Comparison of ENCODE assay signal across 10 mouse cellular contexts in genomic region chr5:115509790-115510689, GRCm38 (mm10). TPM values are rescaled to one million over a fixed set of nuclear protein-coding genes. Genes with fewer than 3 reads are reported as not detected.
DNase-seq lines count a peak whose midpoint lies in the region; ATAC-seq lines count a peak whose summit lies in the region.
"Had no signal": no experiment of that assay in that cellular context is flagged by ENCODE, and none has a peak within 500 bp of the region (broad histone marks: within the 10 kb centered on the region; RNA-seq: fewer than 3 reads in every experiment).

No protein-coding gene starts in this region.

- 62% methylated on average over 15 of the region's 15 CpGs for WGBS in lung, embryonic 16.5 days
- 58% methylated on average over 15 of the region's 15 CpGs for WGBS in forebrain, embryonic 14.5 days
- 71% methylated on average over 15 of the region's 15 CpGs for WGBS in limb, embryonic 13.5 days
- 62% methylated on average over 15 of the region's 15 CpGs for WGBS in neural tube, embryonic 15.5 days

- no peak for DNase-seq in lung, postnatal 14 days
- DNase-seq in forebrain, embryonic 14.5 days (ENCODE audit: low spot score) = no peak
- no peak for DNase-seq in urinary bladder, postnatal 14 days (ENCODE audit: low spot score)
- DNase-seq in natural killer cell, adult 2 months (ENCODE audit: low spot score in 2 of 2) = no peak
- no peak for DNase-seq in adrenal gland, postnatal 10 days

- H3K4me1 ChIP-seq in lung, embryonic 16.5 days (replicated peaks; ENCODE audit: control insufficient read depth, insufficient read depth, low read length) = peaks cover 47% of the 10 kb centered on the region
- H3K4me1 ChIP-seq in forebrain, embryonic 14.5 days (ENCODE audit: control insufficient read depth, insufficient read depth, low read length) = peaks cover 35% of the 10 kb centered on the region
- peaks cover 64% of the 10 kb centered on the region for H3K4me1 ChIP-seq in limb, embryonic 13.5 days
- H3K4me1 ChIP-seq in neural tube, embryonic 15.5 days = peaks cover 49% of the 10 kb centered on the region

- no peaks in the 10 kb centered on the region for H3K27me3 ChIP-seq in lung, embryonic 16.5 days (ENCODE audit: control insufficient read depth, insufficient read depth, low read depth, low read length)
- no peaks in the 10 kb centered on the region for H3K27me3 ChIP-seq in forebrain, embryonic 14.5 days (replicated peaks; ENCODE audit: control insufficient read depth, insufficient read depth, low read length)
- H3K27me3 ChIP-seq in limb, embryonic 13.5 days = no peaks in the 10 kb centered on the region
- no peaks in the 10 kb centered on the region for H3K27me3 ChIP-seq in neural tube, embryonic 15.5 days (replicated peaks)

- H3K9ac ChIP-seq in lung, embryonic 16.5 days (ENCODE audit: low read length) = peak overlapping the region; percentile 2
- no peak overlapping the region for H3K9ac ChIP-seq in forebrain, embryonic 14.5 days (ENCODE audit: low read length)
- H3K9ac ChIP-seq in limb, embryonic 13.5 days = peak overlapping the region; percentile 96
- H3K9ac ChIP-seq in neural tube, embryonic 15.5 days (replicated peaks) = peak overlapping the region; percentile 4; the same call in 1 of the 2 replicates

- H3K4me2 ChIP-seq in lung, embryonic 16.5 days (ENCODE audit: low read depth, low read length) = peak overlapping the region; percentile 93
- H3K4me2 ChIP-seq in forebrain, embryonic 14.5 days (ENCODE audit: low read length) = peak overlapping the region; percentile 82; the same call in 1 of the 2 replicates
- H3K4me2 ChIP-seq in limb, embryonic 13.5 days (replicated peaks) = peak overlapping the region; percentile 79
- peak overlapping the region; percentile 87 for H3K4me2 ChIP-seq in neural tube, embryonic 15.5 days

- ATAC-seq in lung, embryonic 16.5 days (ENCODE audit: low read depth) = no peak
- ATAC-seq in forebrain, embryonic 14.5 days = no peak
- no peak for ATAC-seq in limb, embryonic 13.5 days (ENCODE audit: low FRiP score, low read depth)
- no peak for ATAC-seq in neural tube, embryonic 15.5 days (ENCODE audit: low FRiP score)

- H3K36me3 ChIP-seq in lung, embryonic 16.5 days (ENCODE audit: control insufficient read depth, insufficient read depth, low read length) = no peaks in the 10 kb centered on the region
- H3K36me3 ChIP-seq in forebrain, embryonic 14.5 days (ENCODE audit: control insufficient read depth, insufficient read depth, low read length) = no peaks in the 10 kb centered on the region
- H3K36me3 ChIP-seq in limb, embryonic 13.5 days = peaks cover 11% of the 10 kb centered on the region; the same call in 1 of the 2 replicates
- no peaks in the 10 kb centered on the region for H3K36me3 ChIP-seq in neural tube, embryonic 15.5 days

- H3K27ac ChIP-seq in lung, embryonic 16.5 days (ENCODE audit: low read length) = peak overlapping the region; percentile 79
- peak overlapping the region; percentile 1; the same call in 1 of the 2 replicates for H3K27ac ChIP-seq in forebrain, embryonic 14.5 days (ENCODE audit: low read depth, low read length)
- H3K27ac ChIP-seq in limb, embryonic 13.5 days = peak overlapping the region; percentile 59
- peak overlapping the region; percentile 49 for H3K27ac ChIP-seq in neural tube, embryonic 15.5 days (replicated peaks)

- peak overlapping the region; percentile 94 for H3K4me3 ChIP-seq in lung, embryonic 16.5 days (ENCODE audit: low read length)
- H3K4me3 ChIP-seq in forebrain, embryonic 14.5 days (ENCODE audit: low read depth, low read length) = no peak overlapping the region
- H3K4me3 ChIP-seq in limb, embryonic 13.5 days = peak overlapping the region; percentile 93
- H3K4me3 ChIP-seq in neural tube, embryonic 15.5 days (replicated peaks) = 0 out of 2 replicates have a peak overlapping the region, but pooled peaks have one; percentile 0

- H3K9me3 ChIP-seq in lung, embryonic 16.5 days (ENCODE audit: control insufficient read depth, low read length) = no peaks in the 10 kb centered on the region
- no peaks in the 10 kb centered on the region for H3K9me3 ChIP-seq in forebrain, embryonic 14.5 days (replicated peaks; ENCODE audit: control insufficient read depth, low read length)
- H3K9me3 ChIP-seq in limb, embryonic 13.5 days = no peaks in the 10 kb centered on the region
- H3K9me3 ChIP-seq in neural tube, embryonic 15.5 days (replicated peaks) = no peaks in the 10 kb centered on the region

RNA-seq across cellular contexts. Expression of gene Pxn, which starts 3.6 kb away (rescaled TPM):
- polyA plus RNA-seq in lung, embryonic 16.5 days (2015; fragmentation: Nextera tagmentation; extraction: Ambion mirVana) = 70.1 and 74.4 TPM in 2 replicates
- 7.5 and 9.8 TPM in 2 replicates for polyA plus RNA-seq in forebrain, embryonic 14.5 days (2014; fragmentation: Nextera tagmentation; extraction: Ambion mirVana)
- polyA plus RNA-seq in limb, embryonic 13.5 days (2015; fragmentation: Nextera tagmentation; extraction: Ambion mirVana) = 46.9 and 54.0 TPM in 2 replicates
- 21.3 and 28.2 TPM in 2 replicates for polyA plus RNA-seq in neural tube, embryonic 15.5 days (2015; fragmentation: Nextera tagmentation; extraction: Ambion mirVana)
- total RNA-seq in adrenal gland, postnatal 10 days (2021) = 10 to 100 TPM; 55.1 to 72.4 TPM

RNA-seq across cellular contexts. Expression of gene Sirt4, which starts 25.5 kb away (rescaled TPM):
- polyA plus RNA-seq in lung, embryonic 16.5 days (2015; fragmentation: Nextera tagmentation; extraction: Ambion mirVana) = 28.1 and 31.4 TPM in 2 replicates
- 19.5 and 24.3 TPM in 2 replicates for polyA plus RNA-seq in forebrain, embryonic 14.5 days (2014; fragmentation: Nextera tagmentation; extraction: Ambion mirVana)
- 25.8 and 27.5 TPM in 2 replicates for polyA plus RNA-seq in limb, embryonic 13.5 days (2015; fragmentation: Nextera tagmentation; extraction: Ambion mirVana)
- 31.0 and 37.1 TPM in 2 replicates for polyA plus RNA-seq in neural tube, embryonic 15.5 days (2015; fragmentation: Nextera tagmentation; extraction: Ambion mirVana)
- total RNA-seq in adrenal gland, postnatal 10 days (2021) = 10 to 100 TPM; 15.8 to 31.4 TPM

RNA-seq across cellular contexts. Expression of gene Pla2g1b, which starts 44.0 kb away (rescaled TPM):
- polyA plus RNA-seq in lung, embryonic 16.5 days (2015; fragmentation: Nextera tagmentation; extraction: Ambion mirVana) = 9.7 and 9.8 TPM in 2 replicates
- not detected in 2 replicates for polyA plus RNA-seq in forebrain, embryonic 14.5 days (2014; fragmentation: Nextera tagmentation; extraction: Ambion mirVana)
- not detected in 2 replicates for polyA plus RNA-seq in limb, embryonic 13.5 days (2015; fragmentation: Nextera tagmentation; extraction: Ambion mirVana)
- polyA plus RNA-seq in neural tube, embryonic 15.5 days (2015; fragmentation: Nextera tagmentation; extraction: Ambion mirVana) = 0.81 and 1.1 TPM in 2 replicates
- total RNA-seq in adrenal gland, postnatal 10 days (2021) = not detected
- total RNA-seq: adrenal gland, adult 18-20 months; layer of hippocampus, postnatal 36 days had no signal

RNA-seq across cellular contexts. Expression of gene Rplp0, which starts 49.2 kb away (rescaled TPM):
- polyA plus RNA-seq in lung, embryonic 16.5 days (2015; fragmentation: Nextera tagmentation; extraction: Ambion mirVana) = 1,507 and 1,565 TPM in 2 replicates
- polyA plus RNA-seq in forebrain, embryonic 14.5 days (2014; fragmentation: Nextera tagmentation; extraction: Ambion mirVana) = 1,112 and 1,434 TPM in 2 replicates
- polyA plus RNA-seq in limb, embryonic 13.5 days (2015; fragmentation: Nextera tagmentation; extraction: Ambion mirVana) = 1,446 and 1,459 TPM in 2 replicates
- polyA plus RNA-seq in neural tube, embryonic 15.5 days (2015; fragmentation: Nextera tagmentation; extraction: Ambion mirVana) = 785 and 1,036 TPM in 2 replicates
- 100 to 1,000 TPM; 933 to 968 TPM for total RNA-seq in adrenal gland, postnatal 10 days (2021)

RNA-seq across cellular contexts. Expression of gene Gcn1l1, which starts 55.0 kb away (rescaled TPM):
- polyA plus RNA-seq in lung, embryonic 16.5 days (2015; fragmentation: Nextera tagmentation; extraction: Ambion mirVana) = 32.9 and 35.1 TPM in 2 replicates
- polyA plus RNA-seq in forebrain, embryonic 14.5 days (2014; fragmentation: Nextera tagmentation; extraction: Ambion mirVana) = 29.2 and 41.2 TPM in 2 replicates
- polyA plus RNA-seq in limb, embryonic 13.5 days (2015; fragmentation: Nextera tagmentation; extraction: Ambion mirVana) = 46.1 and 48.2 TPM in 2 replicates
- 35.7 and 37.6 TPM in 2 replicates for polyA plus RNA-seq in neural tube, embryonic 15.5 days (2015; fragmentation: Nextera tagmentation; extraction: Ambion mirVana)
- 10 to 100 TPM; 52.4 to 63.2 TPM for total RNA-seq in adrenal gland, postnatal 10 days (2021)

Comparison
In these comparisons a context has a peak if more than half of its experiments do, and no peak if none do; other contexts are left out.
1. H3K27ac ChIP-seq: peak in every context shown above with its lines; median percentile 79 in lung, embryonic 16.5 days; 59 in limb, embryonic 13.5 days; 49 in neural tube, embryonic 15.5 days; 1 in forebrain, embryonic 14.5 days.